Mouse (Mus musculus): Measurements from ENCODE around the gene Samd13. TPM values are rescaled to one million over a fixed set of nuclear protein-coding genes. Genes with fewer than 3 reads are reported as not detected.

Gene Samd13
- polyA plus RNA-seq (2016; fragmentation: Nextera tagmentation; extraction: Ambion mirVana) = 0.52 and 0.71 TPM in 2 replicates

DNA sequence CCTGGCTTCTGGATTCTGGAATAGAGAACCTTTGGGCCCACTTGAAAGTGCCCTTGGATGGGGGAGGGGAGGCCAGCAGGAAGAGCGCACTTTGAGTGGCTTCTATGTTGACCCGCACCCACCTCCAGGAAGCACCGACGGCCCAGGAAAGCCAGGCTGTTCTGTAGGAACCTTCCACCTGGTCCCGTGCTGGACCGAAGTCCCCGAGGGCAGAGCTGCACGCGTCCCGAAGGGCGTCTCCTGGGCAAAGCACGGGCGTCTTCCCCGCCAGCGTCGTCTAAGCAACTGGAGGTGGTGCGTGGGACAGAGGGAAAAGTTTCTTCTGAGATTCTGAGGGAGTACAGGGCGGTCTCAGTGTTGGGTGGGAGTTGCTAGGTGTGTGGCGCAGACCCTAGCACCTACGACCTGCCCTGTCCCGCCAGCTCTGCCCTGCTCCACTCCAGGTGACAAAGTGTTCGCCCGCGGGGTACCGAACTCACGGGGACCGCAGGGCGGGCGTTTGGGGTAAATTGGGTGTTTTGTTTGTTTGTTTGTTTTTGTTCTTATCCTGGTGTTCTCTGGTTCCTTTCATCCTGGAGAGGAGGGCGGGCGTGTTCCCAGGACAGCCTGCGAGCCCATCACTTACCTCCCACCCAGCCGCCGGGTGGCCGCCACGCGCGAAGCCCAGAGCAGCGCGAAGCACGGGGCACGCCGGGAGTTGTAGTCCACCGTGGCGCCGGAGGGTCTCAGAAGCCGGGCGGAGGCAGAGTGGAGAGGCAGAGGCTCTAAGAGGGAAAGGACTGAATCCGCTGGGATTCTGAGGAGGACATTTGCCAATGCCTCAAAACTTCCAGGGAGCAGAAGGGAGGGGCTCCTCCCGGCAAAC, at the start of gene Samd13:
Gene Samd13, minus strand, starts transcription at position 782 of the 865 bp plus-strand sequence.
- ATAC-seq (ENCODE audit: low FRiP score, low read depth) = peak; percentile 95
- peak within 1 kb of the TSS; percentile 87 for H3K4me2 ChIP-seq (replicated peaks)
- H3K27me3 ChIP-seq (replicated peaks) = no peaks in the 10 kb centered on the region
- peak within 1 kb of the TSS; percentile 51; the same call in 1 of the 2 replicates for H3K9ac ChIP-seq
- peak within 1 kb of the TSS; percentile 52 for H3K4me3 ChIP-seq
- no peaks in the 10 kb centered on the region for H3K4me1 ChIP-seq
- H3K9me3 ChIP-seq = no peaks in the 10 kb centered on the region
- no peak within 1 kb of the TSS for H3K27ac ChIP-seq
- H3K36me3 ChIP-seq = no peaks in the 10 kb centered on the region
- 5% methylated on average over 50 of the region's 50 CpGs for WGBS

DNA sequence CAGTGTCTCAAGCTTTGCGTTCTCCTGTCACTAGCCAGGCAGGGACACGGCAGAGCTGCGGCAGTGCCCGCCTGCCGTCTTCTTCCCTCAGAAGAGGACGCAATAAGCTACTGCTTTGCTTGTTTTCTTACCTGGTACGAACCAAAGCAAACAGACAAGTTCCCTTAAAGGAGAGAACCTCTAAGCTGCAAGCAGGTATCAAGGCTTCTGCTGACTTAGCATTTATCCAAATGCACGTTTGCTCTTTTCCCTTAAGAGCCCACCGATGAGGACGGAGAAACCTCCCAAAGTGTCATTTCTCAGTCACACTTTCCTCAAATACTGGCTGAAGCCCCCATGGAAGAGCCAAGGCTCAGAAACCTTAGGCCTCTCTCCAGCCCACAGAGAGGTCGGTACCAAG, 46.1 kb upstream of the Samd13 start:
- peaks cover 43% of the 10 kb centered on the region for H3K36me3 ChIP-seq
- 95% methylated on average over 11 of the region's 11 CpGs for WGBS

DNA sequence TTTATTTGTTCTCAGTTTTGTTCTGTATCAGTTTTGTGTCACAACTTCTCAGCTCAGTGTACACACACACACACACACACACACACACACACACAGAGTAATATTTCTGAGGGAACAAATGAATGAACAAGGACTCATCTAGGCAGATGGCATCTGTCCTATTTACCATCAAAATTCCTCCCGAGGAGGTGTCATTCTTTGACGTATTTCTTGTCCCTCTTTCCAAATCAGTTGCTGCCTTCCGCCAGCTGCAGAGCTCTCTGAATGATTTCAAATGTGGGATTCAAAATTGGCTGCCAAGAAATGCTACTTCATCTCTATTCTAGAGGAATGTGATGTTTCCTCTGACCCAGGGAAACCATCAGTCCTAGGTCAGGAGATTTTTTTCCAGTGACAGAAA, 37.6 kb upstream of the Samd13 start:
- Histone ChIP-seq H3K9me3 (peaks cover 4% of the 10 kb centered on the region; the same call in 1 of the 2 replicates), H3K4me2 (replicated peaks) (no peak overlapping the region), H3K27ac (no peak overlapping the region), H3K4me3 (no peak overlapping the region), H3K36me3 (peaks cover 17% of the 10 kb centered on the region), H3K4me1 (no peaks in the 10 kb centered on the region), H3K27me3 (replicated peaks) (no peaks in the 10 kb centered on the region), H3K9ac (no peak overlapping the region)
- 76% methylated on average over 3 of the region's 3 CpGs for WGBS
- ATAC-seq (ENCODE audit: low FRiP score, low read depth) = no peak

More for the DNA sequence above, 46.1 kb upstream of the Samd13 start:
- Histone ChIP-seq H3K9ac (no peak overlapping the region), H3K4me3 (no peak overlapping the region), H3K27me3 (replicated peaks) (no peaks in the 10 kb centered on the region), H3K4me2 (replicated peaks) (no peak overlapping the region), H3K27ac (no peak overlapping the region), H3K9me3 (no peaks in the 10 kb centered on the region), H3K4me1 (no peaks in the 10 kb centered on the region)
- ATAC-seq (ENCODE audit: low FRiP score, low read depth) = no peak

DNA sequence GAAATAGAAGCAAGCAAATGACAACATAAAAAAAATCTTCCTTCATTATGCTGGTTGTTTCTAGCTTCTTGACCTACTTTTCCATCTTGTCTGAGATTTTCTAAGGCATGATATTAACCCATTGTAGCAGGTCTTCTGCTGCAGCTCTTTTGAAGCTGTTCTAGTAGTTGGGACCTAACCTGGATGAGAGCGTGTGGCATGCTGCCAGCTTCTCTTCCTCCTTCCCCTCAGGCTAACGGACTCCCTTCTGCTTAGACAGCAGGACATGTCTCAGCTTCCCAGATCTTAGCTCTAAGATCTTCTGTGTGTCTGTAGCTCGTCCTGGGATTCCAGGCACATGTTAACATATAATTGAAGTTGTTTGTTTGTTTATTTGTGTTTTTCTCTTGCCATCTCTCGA, 34.3 kb upstream of the Samd13 start:
- Histone ChIP-seq H3K4me2 (replicated peaks) (no peak overlapping the region), H3K9ac (no peak overlapping the region), H3K27me3 (replicated peaks) (no peaks in the 10 kb centered on the region), H3K4me1 (no peaks in the 10 kb centered on the region), H3K27ac (no peak overlapping the region), H3K4me3 (no peak overlapping the region), H3K36me3 (no peaks in the 10 kb centered on the region), H3K9me3 (no peaks in the 10 kb centered on the region)
- ATAC-seq (ENCODE audit: low FRiP score, low read depth) = no peak
- 82% methylated on average over 4 of the region's 4 CpGs for WGBS

DNA sequence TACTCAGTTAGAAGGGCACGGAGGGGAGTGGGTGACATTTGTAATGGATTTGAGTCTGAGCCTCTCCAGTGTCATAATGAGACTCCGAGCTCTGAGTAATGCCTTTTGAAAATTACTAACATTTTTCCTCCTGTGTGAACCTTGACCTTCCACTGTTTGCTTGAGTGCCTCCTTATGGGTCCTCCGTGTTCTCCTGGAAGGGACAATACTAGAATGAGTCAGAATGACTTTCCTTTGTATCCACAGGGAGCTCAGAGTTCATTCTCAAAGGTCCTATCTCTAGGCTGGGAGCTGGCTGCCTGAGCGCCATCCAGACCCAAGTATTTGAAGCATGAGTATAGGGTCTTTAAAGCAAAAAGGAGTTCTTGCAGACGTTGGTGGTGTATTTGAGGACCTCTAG, 32.9 kb upstream of the Samd13 start:
- no peak overlapping the region for H3K4me3 ChIP-seq
- H3K27ac ChIP-seq = no peak overlapping the region
- no peak for ATAC-seq (ENCODE audit: low FRiP score, low read depth)
- no peaks in the 10 kb centered on the region for H3K4me1 ChIP-seq
- WGBS = 69% methylated on average over 5 of the region's 5 CpGs
- no peaks in the 10 kb centered on the region for H3K36me3 ChIP-seq
- H3K9me3 ChIP-seq = no peaks in the 10 kb centered on the region
- no peak overlapping the region for H3K9ac ChIP-seq
- H3K4me2 ChIP-seq (replicated peaks) = no peak overlapping the region
- no peaks in the 10 kb centered on the region for H3K27me3 ChIP-seq (replicated peaks)

DNA sequence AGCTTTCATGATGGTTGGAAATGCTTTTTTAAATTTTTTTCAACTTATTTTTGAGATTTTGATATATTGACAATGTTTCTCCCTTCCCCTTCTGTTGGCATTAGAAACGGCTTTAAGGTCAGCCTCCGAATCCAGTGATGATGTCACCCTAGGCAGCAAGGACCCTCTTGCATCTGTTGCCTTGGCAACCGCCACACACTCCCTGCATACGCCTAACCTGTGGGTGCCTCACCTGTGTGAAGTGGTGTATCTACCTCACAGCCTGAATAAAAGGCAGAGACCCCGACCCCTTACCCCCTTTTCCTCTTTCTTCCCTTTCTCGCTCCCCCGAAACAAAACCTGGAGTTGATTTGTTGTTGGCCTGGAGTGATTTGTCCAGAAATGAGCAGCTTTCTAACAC, 26.9 kb upstream of the Samd13 start:
- H3K27ac ChIP-seq = no peak overlapping the region
- H3K4me3 ChIP-seq = no peak overlapping the region
- H3K4me2 ChIP-seq (replicated peaks) = no peak overlapping the region
- no peak overlapping the region for H3K9ac ChIP-seq
- H3K4me1 ChIP-seq = no peaks in the 10 kb centered on the region
- H3K9me3 ChIP-seq = no peaks in the 10 kb centered on the region
- WGBS = 79% methylated on average over 7 of the region's 7 CpGs
- no peaks in the 10 kb centered on the region for H3K27me3 ChIP-seq (replicated peaks)
- no peak for ATAC-seq (ENCODE audit: low FRiP score, low read depth)
- H3K36me3 ChIP-seq = no peaks in the 10 kb centered on the region

DNA sequence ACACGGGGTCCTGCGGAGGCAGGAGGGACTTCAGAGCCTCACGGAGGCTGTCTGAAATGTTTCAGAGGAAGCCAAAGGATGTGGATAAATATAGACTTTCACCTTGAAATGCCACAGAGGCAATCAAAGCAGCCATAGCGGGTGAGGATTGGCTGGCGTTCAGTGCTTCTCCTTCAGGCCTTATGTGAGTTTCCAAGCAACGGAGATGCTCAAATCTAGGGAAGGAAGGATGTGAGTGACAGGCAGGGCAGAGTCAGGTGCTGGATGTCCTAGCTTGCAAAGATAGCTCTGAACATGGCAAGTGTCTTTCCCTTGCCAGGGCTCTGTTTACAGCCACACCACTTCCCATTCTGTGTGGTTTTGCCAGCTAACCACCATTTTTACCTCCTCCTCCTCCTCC, 26.2 kb upstream of the Samd13 start:
- 72% methylated on average over 6 of the region's 6 CpGs for WGBS
- no peak overlapping the region for H3K4me2 ChIP-seq (replicated peaks)
- H3K9ac ChIP-seq = no peak overlapping the region
- H3K27ac ChIP-seq = no peak overlapping the region
- no peaks in the 10 kb centered on the region for H3K4me1 ChIP-seq
- no peaks in the 10 kb centered on the region for H3K36me3 ChIP-seq
- no peaks in the 10 kb centered on the region for H3K9me3 ChIP-seq
- no peak overlapping the region for H3K4me3 ChIP-seq
- H3K27me3 ChIP-seq (replicated peaks) = no peaks in the 10 kb centered on the region
- ATAC-seq (ENCODE audit: low FRiP score, low read depth) = no peak

DNA sequence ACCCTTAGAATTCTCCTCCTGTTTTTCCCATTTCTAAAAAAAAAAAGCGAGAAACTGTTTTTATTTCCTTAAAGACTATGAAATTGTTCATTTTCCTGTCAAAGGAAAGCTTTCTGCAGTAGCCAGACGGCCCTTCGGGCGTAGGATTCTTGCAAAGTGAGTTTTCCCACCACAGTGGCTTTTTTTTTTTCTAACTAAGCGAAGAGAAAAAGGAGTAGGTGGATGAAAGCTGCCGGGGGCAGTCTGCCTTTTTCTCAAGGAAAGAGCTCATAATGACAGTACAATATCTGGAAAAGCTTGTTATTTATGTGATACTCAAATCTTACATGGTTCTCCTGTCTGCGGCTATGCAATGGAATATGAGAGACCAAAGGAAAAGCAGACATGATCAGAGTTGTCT, 25.7 kb upstream of the Samd13 start:
- Histone ChIP-seq H3K36me3 (no peaks in the 10 kb centered on the region), H3K9me3 (no peaks in the 10 kb centered on the region), H3K9ac (no peak overlapping the region), H3K4me1 (no peaks in the 10 kb centered on the region), H3K4me3 (no peak overlapping the region), H3K27ac (no peak overlapping the region), H3K27me3 (replicated peaks) (no peaks in the 10 kb centered on the region), H3K4me2 (replicated peaks) (no peak overlapping the region)
- WGBS = 78% methylated on average over 7 of the region's 7 CpGs
- no peak for ATAC-seq (ENCODE audit: low FRiP score, low read depth)

DNA sequence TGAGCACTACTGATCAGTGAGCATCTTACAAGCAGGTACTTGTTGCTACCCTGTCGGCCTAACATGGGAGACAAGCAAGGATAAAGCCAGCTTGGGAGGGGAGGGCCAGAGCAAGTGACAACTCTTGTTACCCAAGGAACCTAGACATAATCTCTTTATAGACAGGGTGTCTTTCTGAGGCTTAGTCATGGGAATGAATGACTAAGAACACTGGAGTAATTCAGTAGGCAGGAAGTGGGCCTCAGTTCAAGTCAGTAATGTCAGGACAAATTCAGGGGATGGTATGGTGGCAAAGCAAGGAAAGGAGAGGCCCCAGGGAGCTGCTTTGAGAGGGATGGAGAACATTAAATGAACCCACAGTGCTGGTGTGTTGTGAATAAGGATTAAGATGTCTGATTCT, 23.7 kb upstream of the Samd13 start:
- Histone ChIP-seq H3K4me2 (replicated peaks) (no peak overlapping the region), H3K36me3 (no peaks in the 10 kb centered on the region), H3K4me1 (no peaks in the 10 kb centered on the region), H3K4me3 (no peak overlapping the region), H3K9ac (no peak overlapping the region), H3K27ac (no peak overlapping the region), H3K9me3 (no peaks in the 10 kb centered on the region), H3K27me3 (replicated peaks) (no peaks in the 10 kb centered on the region)
- 93% methylated on average over 1 of the region's 1 CpGs for WGBS
- ATAC-seq (ENCODE audit: low FRiP score, low read depth) = no peak

DNA sequence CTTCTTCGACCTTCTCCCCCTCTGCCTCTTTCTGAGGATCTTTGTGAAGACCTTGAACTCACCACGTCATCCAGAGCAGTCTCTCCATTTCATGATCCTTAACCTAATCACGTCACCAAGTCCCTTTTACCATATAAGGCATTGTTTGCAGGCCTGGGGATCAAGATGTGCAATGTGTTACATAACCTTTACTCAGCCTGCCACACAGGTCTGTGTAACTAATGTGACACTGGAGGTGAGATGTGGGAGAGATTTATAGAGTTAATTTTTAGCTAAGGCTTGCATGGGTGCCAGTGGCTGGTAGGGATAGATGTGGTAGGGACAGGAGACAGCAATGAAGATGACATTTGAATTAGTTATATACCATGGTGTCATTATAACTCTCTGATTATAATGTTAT, 23.0 kb upstream of the Samd13 start:
- no peak overlapping the region for H3K4me2 ChIP-seq (replicated peaks)
- H3K27ac ChIP-seq = no peak overlapping the region
- no peak overlapping the region for H3K4me3 ChIP-seq
- no peaks in the 10 kb centered on the region for H3K27me3 ChIP-seq (replicated peaks)
- no peak for ATAC-seq (ENCODE audit: low FRiP score, low read depth)
- H3K36me3 ChIP-seq = no peaks in the 10 kb centered on the region
- 79% methylated on average over 3 of the region's 3 CpGs for WGBS
- H3K4me1 ChIP-seq = no peaks in the 10 kb centered on the region
- H3K9ac ChIP-seq = no peak overlapping the region
- no peaks in the 10 kb centered on the region for H3K9me3 ChIP-seq

DNA sequence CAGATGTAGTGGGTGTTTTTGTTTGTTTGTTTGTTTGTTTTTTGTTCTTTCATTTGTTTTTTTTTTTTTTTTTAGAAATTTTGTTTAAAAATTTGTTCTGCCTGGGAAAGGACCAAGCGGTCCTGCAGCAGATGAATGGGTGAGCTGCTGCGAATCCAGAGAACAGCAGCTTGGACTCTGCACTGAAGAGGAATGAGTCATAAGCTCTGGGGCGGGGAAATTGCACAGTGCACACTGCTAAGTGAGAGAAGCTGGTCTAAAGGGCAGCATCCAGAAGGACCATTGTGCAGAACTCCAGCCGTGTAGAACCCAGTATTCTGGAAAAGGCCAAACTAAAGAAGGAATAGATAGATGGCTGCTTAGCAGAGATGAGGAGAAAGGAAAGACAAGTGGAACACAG, 18.7 kb upstream of the Samd13 start:
- ATAC-seq (ENCODE audit: low FRiP score, low read depth) = no peak
- no peak overlapping the region for H3K9ac ChIP-seq

DNA sequence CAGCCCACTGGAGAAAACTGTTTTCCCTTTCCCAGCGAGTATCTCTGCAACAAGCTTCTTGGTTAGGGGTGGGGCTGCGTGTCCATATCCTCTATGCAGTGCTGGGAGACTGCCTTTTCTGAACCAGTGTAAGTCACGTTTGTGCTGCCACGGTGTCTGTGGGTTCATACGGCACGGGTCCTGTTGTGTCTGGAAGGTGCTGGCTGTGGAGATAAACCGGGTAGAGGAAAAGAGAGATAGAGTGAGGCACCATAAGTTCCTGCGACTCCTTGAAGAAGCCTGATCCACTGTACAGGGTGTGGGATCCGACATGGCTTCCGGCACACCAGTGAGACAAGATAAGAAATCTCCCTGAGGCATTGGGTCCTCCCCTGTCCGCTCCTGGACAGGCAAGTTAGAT, 14.7 kb upstream of the Samd13 start:
- ATAC-seq (ENCODE audit: low FRiP score, low read depth) = no peak
- H3K4me2 ChIP-seq (replicated peaks) = no peak overlapping the region
- no peak overlapping the region for H3K27ac ChIP-seq
- no peak overlapping the region for H3K9ac ChIP-seq
- no peaks in the 10 kb centered on the region for H3K27me3 ChIP-seq (replicated peaks)
- H3K4me1 ChIP-seq = no peaks in the 10 kb centered on the region
- H3K9me3 ChIP-seq = no peaks in the 10 kb centered on the region
- H3K36me3 ChIP-seq = no peaks in the 10 kb centered on the region
- no peak overlapping the region for H3K4me3 ChIP-seq
- 89% methylated on average over 11 of the region's 11 CpGs for WGBS

More for the DNA sequence above, 18.7 kb upstream of the Samd13 start:
- Histone ChIP-seq H3K27me3 (replicated peaks) (no peaks in the 10 kb centered on the region), H3K4me1 (no peaks in the 10 kb centered on the region), H3K9me3 (no peaks in the 10 kb centered on the region), H3K27ac (no peak overlapping the region), H3K4me3 (no peak overlapping the region), H3K36me3 (no peaks in the 10 kb centered on the region), H3K4me2 (replicated peaks) (no peak overlapping the region)
- 85% methylated on average over 4 of the region's 4 CpGs for WGBS

DNA sequence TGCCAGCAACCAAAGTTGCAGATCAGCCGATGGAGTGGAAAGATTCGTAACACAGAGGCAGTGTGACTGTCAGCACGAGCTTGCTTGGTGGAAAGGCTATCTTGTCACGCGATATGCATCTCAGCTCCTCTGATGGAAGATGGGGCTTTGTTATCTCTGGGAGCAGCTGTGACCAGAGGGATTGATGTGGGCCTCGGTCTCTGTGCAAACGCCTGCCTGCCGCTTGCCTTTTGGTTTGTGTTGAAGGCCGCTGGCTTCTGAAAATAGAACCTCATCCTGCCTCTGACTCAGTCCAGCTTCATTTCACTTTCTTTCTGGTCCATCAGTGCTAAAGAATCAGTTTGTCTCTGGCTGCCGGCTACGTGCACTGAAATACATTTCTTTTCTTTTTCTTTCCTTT, 13.6 kb upstream of the Samd13 start:
- Histone ChIP-seq H3K4me3 (no peak overlapping the region), H3K9ac (no peak overlapping the region), H3K4me1 (no peaks in the 10 kb centered on the region), H3K27ac (no peak overlapping the region), H3K36me3 (no peaks in the 10 kb centered on the region), H3K9me3 (no peaks in the 10 kb centered on the region), H3K27me3 (replicated peaks) (no peaks in the 10 kb centered on the region), H3K4me2 (replicated peaks) (no peak overlapping the region)
- no peak for ATAC-seq (ENCODE audit: low FRiP score, low read depth)
- WGBS = 67% methylated on average over 11 of the region's 11 CpGs

All from neural tube, embryonic 12.5 days (tissue).